Mouse (Mus musculus) stomach, embryonic 14.5 days (tissue): ENCODE results near the gene Naif1. TPM values are rescaled to one million over a fixed set of nuclear protein-coding genes. Genes with fewer than 3 reads are reported as not detected.

Experiments
- ATAC-seq: fragments of 200-750 bp; cut with Nextera tagmentation; 2 replicates; pipeline ENCODE4 v1.8.0; 2017; ENCODE audit warnings: low read depth, moderate TSS enrichment; ENCODE audit not compliant: insufficient number of reproducible peaks, insufficient read depth, low FRiP score
- H3K27ac ChIP-seq: fragments of 300-500 bp; sonication (generic); 2 replicates; pipeline ENCODE4 v1.5.1; 2014; ENCODE audit warnings: mild to moderate bottlenecking, low read length, moderate library complexity, mixed read lengths
- H3K27me3 ChIP-seq: fragments of 300-500 bp; sonication (generic); 2 replicates; pipeline ENCODE4 v1.6.1; 2014; ENCODE audit warnings: low read length, control low read depth, mixed read lengths; ENCODE audit not compliant: control insufficient read depth, insufficient read depth
- H3K36me3 ChIP-seq: fragments of 300-500 bp; sonication (generic); 2 replicates; pipeline ENCODE4 v1.6.1; 2014; ENCODE audit warnings: mild to moderate bottlenecking, control low read depth, low read length, moderate library complexity, mixed read lengths; ENCODE audit not compliant: control insufficient read depth, insufficient read depth
- H3K4me1 ChIP-seq: fragments of 300-500 bp; sonication (generic); 2 replicates; pipeline ENCODE4 v1.6.1; 2014; ENCODE audit warnings: low read length, control low read depth, mixed read lengths; ENCODE audit not compliant: control insufficient read depth, insufficient read depth
- H3K4me2 ChIP-seq: fragments of 300-500 bp; sonication (generic); replicated peaks from 2 replicates; pipeline ENCODE4 v1.6.1; 2014; ENCODE audit warnings: low read depth, low read length, control low read depth
- H3K4me3 ChIP-seq: fragments of 300-500 bp; sonication (generic); 2 replicates; pipeline ENCODE4 v1.5.1; 2014; ENCODE audit warnings: low read depth, low read length, control low read depth
- H3K9ac ChIP-seq: fragments of 300-500 bp; sonication (generic); replicated peaks from 2 replicates; pipeline ENCODE4 v1.6.1; 2014; ENCODE audit warnings: low read depth, mild to moderate bottlenecking, control low read depth, low read length, moderate library complexity, mixed read lengths
- H3K9me3 ChIP-seq: fragments of 300-500 bp; sonication (generic); 2 replicates; pipeline ENCODE4 v1.6.1; 2016; ENCODE audit warnings: low read depth, low read length, control low read depth; ENCODE audit not compliant: control insufficient read depth
- WGBS: fragments of 180-500 bp; shearing (Covaris S2); extraction: QIAGEN DNeasy Blood & Tissue Kit; methylation state at CpG from one replicate; pipeline ENCODE4 v1.1.7; 2014; 5-methylcytosine and 5-hydroxymethylcytosine counted together
- polyA plus RNA-seq: library from polyadenylated mRNA; unstranded; fragments of >200 nt; fragmentation: Nextera tagmentation; extraction: Ambion mirVana; gene quantifications from 2 replicates; pipeline ENCODE4 v1.2.1, GENCODE M21; 2014

Gene Naif1
- polyA plus RNA-seq, 1 experiment from 2014 or later: 5.6 TPM

DNA sequence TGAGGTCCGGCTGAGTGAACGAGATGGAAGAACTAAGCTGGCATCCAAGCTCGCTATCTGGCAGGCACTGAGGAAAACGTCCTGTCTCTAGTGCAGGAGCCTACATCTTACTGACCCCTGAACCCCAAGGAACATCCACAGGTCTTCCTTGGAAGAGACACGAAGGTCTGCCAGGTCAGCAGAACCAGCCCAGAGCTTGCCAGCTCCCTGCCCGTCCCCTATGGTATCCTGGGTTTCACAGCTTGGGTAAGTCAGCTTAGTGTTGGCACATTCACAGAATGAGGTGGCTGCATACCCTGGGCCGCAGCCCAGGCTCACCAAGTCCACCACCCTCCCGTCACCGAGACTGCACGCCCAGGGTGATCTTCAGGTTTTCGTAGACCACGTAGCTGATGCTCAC, 34.5 kb upstream of the Naif1 start:
- Histone ChIP-seq H3K9ac (no peak overlapping the region), H3K4me3 (no peak overlapping the region), H3K27me3 (no peaks in the 10 kb centered on the region), H3K9me3 (no peaks in the 10 kb centered on the region), H3K27ac (no peak overlapping the region), H3K36me3 (peaks cover 49% of the 10 kb centered on the region), H3K4me2 (no peak overlapping the region), H3K4me1 (peaks cover 4% of the 10 kb centered on the region; the same call in 1 of the 2 replicates)
- ATAC-seq: no peak
- WGBS: 92% methylated on average over 12 of the region's 12 CpGs

DNA sequence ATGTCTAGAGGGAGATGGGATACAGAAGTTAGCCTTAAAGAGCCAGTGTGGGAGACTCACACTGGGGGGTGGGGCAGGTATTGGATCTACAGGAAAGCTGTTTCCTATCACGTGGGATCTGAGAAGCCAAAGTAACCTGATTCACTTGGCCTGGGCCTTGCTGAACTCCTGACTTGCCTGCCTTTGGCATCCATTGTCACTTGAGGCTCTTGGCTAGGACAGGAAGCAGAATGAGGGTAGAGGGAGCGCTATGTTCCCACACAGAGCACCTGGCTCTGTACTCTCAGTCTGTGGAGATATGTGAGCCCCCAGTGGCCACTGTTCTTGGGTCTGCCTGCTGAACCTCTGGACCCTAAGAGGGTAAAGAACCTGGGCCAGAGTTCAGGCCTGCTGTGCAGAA, 33.7 kb upstream of the Naif1 start:
- H3K27me3 ChIP-seq: no peaks in the 10 kb centered on the region

GRCm38 (mm10) chr2:32417486-32417885, 32.8 kb upstream of the Naif1 start:
- H3K9ac ChIP-seq: no peak overlapping the region
- no peak overlapping the region for H3K4me3 ChIP-seq
- WGBS: 59% methylated on average over 8 of the region's 8 CpGs
- H3K4me1 ChIP-seq: peaks cover 4% of the 10 kb centered on the region; the same call in 1 of the 2 replicates
- H3K27ac ChIP-seq: no peak overlapping the region
- no peaks in the 10 kb centered on the region for H3K27me3 ChIP-seq
- H3K4me2 ChIP-seq: no peak overlapping the region
- peaks cover 54% of the 10 kb centered on the region for H3K36me3 ChIP-seq
- ATAC-seq: no peak
- no peaks in the 10 kb centered on the region for H3K9me3 ChIP-seq

More for the DNA sequence above, 33.7 kb upstream of the Naif1 start:
- WGBS: 78% methylated on average over 2 of the region's 2 CpGs
- H3K4me1 ChIP-seq: peaks cover 4% of the 10 kb centered on the region; the same call in 1 of the 2 replicates
- H3K9me3 ChIP-seq: no peaks in the 10 kb centered on the region
- H3K27ac ChIP-seq: no peak overlapping the region
- H3K9ac ChIP-seq: no peak overlapping the region
- H3K4me2 ChIP-seq: no peak overlapping the region
- H3K4me3 ChIP-seq: no peak overlapping the region
- no peak for ATAC-seq
- H3K36me3 ChIP-seq: peaks cover 54% of the 10 kb centered on the region

DNA sequence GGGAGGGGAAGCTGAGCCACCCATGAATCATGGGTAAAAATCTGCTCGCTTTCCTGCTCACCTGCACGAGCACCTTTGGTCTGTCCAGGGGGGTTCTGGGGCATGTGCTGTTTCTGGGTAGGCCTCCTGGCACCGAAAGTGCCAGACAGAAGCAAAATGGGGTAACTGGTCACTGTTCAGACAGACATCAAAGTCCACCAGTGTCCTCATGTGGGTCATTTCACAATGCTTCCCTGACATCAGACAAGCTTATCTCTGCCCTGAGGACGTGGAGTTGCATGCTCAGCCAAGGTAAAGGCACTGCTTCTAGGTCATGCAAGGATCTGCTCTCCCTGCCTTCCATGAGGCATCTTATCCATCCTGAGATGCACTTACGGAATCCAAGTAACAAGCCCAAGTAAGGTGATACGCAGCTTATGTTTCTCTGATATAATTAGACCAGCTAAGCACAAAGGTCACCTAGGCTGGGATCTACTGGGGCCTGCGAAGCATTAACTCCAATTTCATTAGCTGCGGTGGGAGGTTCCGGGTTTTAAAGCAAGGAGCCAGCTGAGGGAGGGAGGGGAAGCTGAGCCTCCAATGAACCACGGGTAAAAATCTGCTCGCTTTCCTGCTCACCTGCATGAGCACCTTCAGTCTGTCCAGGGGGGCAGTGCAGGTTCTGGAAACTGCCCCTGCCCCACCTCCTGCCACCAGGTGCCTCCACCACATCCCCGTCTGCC, 31.7 kb upstream of the Naif1 start:
- Histone ChIP-seq H3K27me3 (no peaks in the 10 kb centered on the region), H3K9ac (no peak overlapping the region), H3K4me2 (no peak overlapping the region), H3K4me1 (peaks cover 15% of the 10 kb centered on the region), H3K36me3 (peaks cover 54% of the 10 kb centered on the region), H3K9me3 (no peaks in the 10 kb centered on the region), H3K27ac (no peak overlapping the region), H3K4me3 (no peak overlapping the region)
- WGBS: 80% methylated on average over 12 of the region's 12 CpGs
- no peak for ATAC-seq

- ATAC-seq: no peak
- Histone ChIP-seq H3K36me3 (peaks cover 54% of the 10 kb centered on the region), H3K4me2 (no peak overlapping the region), H3K27me3 (no peaks in the 10 kb centered on the region), H3K9me3 (no peaks in the 10 kb centered on the region), H3K27ac (no peak overlapping the region), H3K9ac (no peak overlapping the region), H3K4me1 (peaks cover 15% of the 10 kb centered on the region), H3K4me3 (no peak overlapping the region)
- 92% methylated on average over 3 of the region's 3 CpGs for WGBS
Observed at GRCm38 (mm10) chr2:32419359-32419758, 30.9 kb upstream of the Naif1 start.

DNA sequence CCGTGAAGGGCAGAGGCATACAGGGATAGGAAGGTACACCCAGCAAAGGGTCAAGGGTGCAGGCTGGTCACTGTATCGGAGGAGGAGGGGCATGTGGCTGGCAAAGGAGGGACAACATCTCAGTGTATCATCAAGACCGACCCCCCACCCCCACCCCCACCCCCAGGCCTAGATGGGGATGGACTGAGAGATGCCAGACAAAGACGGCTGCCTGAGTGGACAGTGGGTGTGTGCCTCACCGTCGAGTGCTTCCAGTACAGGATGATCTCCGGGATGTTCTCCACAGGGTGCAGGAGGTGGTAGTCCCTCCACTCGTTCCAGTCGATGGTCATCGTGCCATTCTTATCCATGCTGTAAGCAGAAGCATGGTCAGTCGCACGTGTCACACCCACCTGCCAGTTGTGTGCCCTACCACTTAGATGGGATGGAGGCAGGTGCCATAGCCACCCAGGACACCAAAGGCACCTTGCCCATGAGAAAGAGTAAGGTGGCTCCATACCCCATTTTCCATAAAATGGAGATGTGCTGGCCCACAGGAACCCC, 30.1 kb upstream of the Naif1 start:
- Histone ChIP-seq H3K36me3 (peaks cover 50% of the 10 kb centered on the region), H3K27ac (no peak overlapping the region)

GRCm38 (mm10) chr2:32420647-32421046, 29.6 kb upstream of the Naif1 start:
- Histone ChIP-seq H3K4me2 (no peak overlapping the region), H3K27me3 (no peaks in the 10 kb centered on the region), H3K4me1 (peaks cover 23% of the 10 kb centered on the region), H3K36me3 (peaks cover 46% of the 10 kb centered on the region), H3K27ac (no peak overlapping the region), H3K9ac (no peak overlapping the region), H3K9me3 (no peaks in the 10 kb centered on the region), H3K4me3 (no peak overlapping the region)
- no peak for ATAC-seq
- WGBS: 85% methylated on average over 6 of the region's 6 CpGs

More for the DNA sequence above, 30.1 kb upstream of the Naif1 start:
- WGBS: 90% methylated on average over 12 of the region's 12 CpGs
- H3K4me2 ChIP-seq: no peak overlapping the region
- H3K4me3 ChIP-seq: no peak overlapping the region
- H3K9me3 ChIP-seq: no peaks in the 10 kb centered on the region
- ATAC-seq: no peak
- H3K4me1 ChIP-seq: peaks cover 23% of the 10 kb centered on the region
- H3K9ac ChIP-seq: no peak overlapping the region
- H3K27me3 ChIP-seq: no peaks in the 10 kb centered on the region

DNA sequence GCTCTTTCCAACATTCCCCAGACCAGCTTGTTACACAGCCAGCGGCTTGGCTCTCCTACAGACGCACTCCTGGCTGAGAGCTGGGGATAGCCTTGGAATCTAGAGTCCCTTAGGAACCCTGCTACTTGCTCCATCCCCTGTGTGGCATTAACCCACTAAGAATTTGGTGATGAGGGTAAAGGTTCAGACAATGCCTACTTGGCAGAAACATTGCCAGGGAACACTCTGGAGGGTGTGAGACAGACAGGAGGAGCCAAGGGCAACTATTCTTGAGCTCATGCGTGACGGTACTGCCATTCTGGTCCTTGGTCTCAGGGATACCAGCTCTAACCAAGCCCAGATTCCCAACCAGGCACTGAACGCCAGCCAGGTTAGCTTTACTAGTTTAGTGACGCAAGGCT, 28.4 kb upstream of the Naif1 start:
- H3K36me3 ChIP-seq: peaks cover 34% of the 10 kb centered on the region

More for the DNA sequence above, 28.4 kb upstream of the Naif1 start:
- no peak for ATAC-seq
- Histone ChIP-seq H3K9me3 (no peaks in the 10 kb centered on the region), H3K4me3 (no peak overlapping the region), H3K4me2 (no peak overlapping the region), H3K4me1 (peaks cover 23% of the 10 kb centered on the region), H3K9ac (no peak overlapping the region), H3K27ac (no peak overlapping the region), H3K27me3 (no peaks in the 10 kb centered on the region)
- WGBS: 96% methylated on average over 6 of the region's 6 CpGs
